Mouse (Mus musculus): ENCODE measurements around the gene Ssr1. TPM values are rescaled to one million over a fixed set of nuclear protein-coding genes. Genes with fewer than 3 reads are reported as not detected.

Ssr1 gene
- polyA plus RNA-seq, 1 experiment from 2014 or later, result 124 TPM

GRCm38 (mm10) chr13:37936351-37936750, 57.7 kb downstream of the Ssr1 start:
- ATAC-seq (replicated peaks; ENCODE audit: low FRiP score, low TSS enrichment, low read depth) (no peak), DNase-seq (ENCODE audit: low spot score) (no peak)
- H3K36me3 ChIP-seq (ENCODE audit: control insufficient read depth, insufficient read depth, low read length), result peaks cover 56% of the 10 kb centered on the region
- no peaks in the 10 kb centered on the region for H3K27me3 ChIP-seq (replicated peaks; ENCODE audit: control insufficient read depth, insufficient read depth, low read length)
- H3K4me2 ChIP-seq (ENCODE audit: low read length), result no peak overlapping the region
- H3K4me3 ChIP-seq (ENCODE audit: low read depth, low read length), result no peak overlapping the region
- 89% methylated on average over 3 of the region's 3 CpGs for WGBS
- H3K9ac ChIP-seq (ENCODE audit: low read length), result no peak overlapping the region
- no peaks in the 10 kb centered on the region for H3K4me1 ChIP-seq (replicated peaks; ENCODE audit: control insufficient read depth, insufficient read depth, low read length)
- no peak overlapping the region for H3K27ac ChIP-seq (ENCODE audit: low read depth)
- no peaks in the 10 kb centered on the region for H3K9me3 ChIP-seq (ENCODE audit: control insufficient read depth, low read length)

DNA sequence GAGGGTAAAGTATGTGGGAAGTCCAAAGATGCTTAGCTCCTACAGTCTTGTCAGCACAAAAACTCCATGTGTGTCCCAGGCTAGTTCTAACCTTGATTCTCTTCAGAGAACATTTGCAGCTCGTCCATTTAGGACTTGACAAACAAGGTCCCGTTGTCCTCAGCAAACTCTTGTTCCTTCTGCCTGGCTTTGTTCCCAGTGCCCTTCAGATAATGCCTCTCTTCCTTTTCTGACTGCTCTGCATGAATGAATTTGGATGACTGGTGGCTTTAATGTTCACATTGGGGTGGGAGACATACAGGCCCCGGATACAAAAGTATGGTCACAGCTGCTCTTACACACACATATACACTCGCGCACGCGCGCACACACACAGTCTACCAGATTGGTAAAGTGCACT, 59.1 kb downstream of the Ssr1 start:
- Histone ChIP-seq H3K36me3 (ENCODE audit: control insufficient read depth, insufficient read depth, low read length) (peaks cover 70% of the 10 kb centered on the region), H3K4me3 (ENCODE audit: low read depth, low read length) (no peak overlapping the region), H3K4me1 (replicated peaks; ENCODE audit: control insufficient read depth, insufficient read depth, low read length) (no peaks in the 10 kb centered on the region), H3K4me2 (ENCODE audit: low read length) (no peak overlapping the region), H3K27me3 (replicated peaks; ENCODE audit: control insufficient read depth, insufficient read depth, low read length) (no peaks in the 10 kb centered on the region), H3K9ac (ENCODE audit: low read length) (no peak overlapping the region), H3K9me3 (ENCODE audit: control insufficient read depth, low read length) (no peaks in the 10 kb centered on the region), H3K27ac (ENCODE audit: low read depth) (no peak overlapping the region)
- ATAC-seq (replicated peaks; ENCODE audit: low FRiP score, low TSS enrichment, low read depth), result no peak
- 83% methylated on average over 8 of the region's 8 CpGs for WGBS
- DNase-seq (ENCODE audit: low spot score), result no peak

DNA sequence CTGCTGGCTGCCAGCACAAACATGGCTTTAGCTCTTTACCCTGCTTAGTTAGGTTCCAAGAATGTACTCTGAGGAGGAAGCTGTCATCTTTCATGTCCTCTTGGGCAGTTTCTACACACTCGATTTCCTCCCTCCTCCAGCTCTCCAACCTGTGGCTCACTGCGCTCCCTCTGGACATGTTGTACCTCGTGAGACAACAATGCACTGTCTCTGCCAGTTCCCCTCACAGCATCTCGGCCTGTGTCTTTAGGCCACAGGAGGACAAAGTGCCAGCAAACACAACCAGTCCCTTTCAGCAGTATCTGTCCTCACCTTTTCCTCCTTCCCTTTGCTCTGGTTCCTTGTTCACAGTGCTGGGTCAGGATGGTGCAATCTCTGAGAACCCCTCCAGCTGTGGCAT, 59.9 kb downstream of the Ssr1 start:
- Histone ChIP-seq H3K4me2 (ENCODE audit: low read length) (no peak overlapping the region), H3K9me3 (ENCODE audit: control insufficient read depth, low read length) (no peaks in the 10 kb centered on the region), H3K4me3 (ENCODE audit: low read depth, low read length) (no peak overlapping the region), H3K27ac (ENCODE audit: low read depth) (no peak overlapping the region), H3K9ac (ENCODE audit: low read length) (no peak overlapping the region), H3K27me3 (replicated peaks; ENCODE audit: control insufficient read depth, insufficient read depth, low read length) (no peaks in the 10 kb centered on the region), H3K4me1 (replicated peaks; ENCODE audit: control insufficient read depth, insufficient read depth, low read length) (no peaks in the 10 kb centered on the region), H3K36me3 (ENCODE audit: control insufficient read depth, insufficient read depth, low read length) (peaks cover 77% of the 10 kb centered on the region)
- WGBS, result 73% methylated on average over 4 of the region's 4 CpGs
- ATAC-seq (replicated peaks; ENCODE audit: low FRiP score, low TSS enrichment, low read depth), result no peak
- DNase-seq (ENCODE audit: low spot score), result no peak

DNA sequence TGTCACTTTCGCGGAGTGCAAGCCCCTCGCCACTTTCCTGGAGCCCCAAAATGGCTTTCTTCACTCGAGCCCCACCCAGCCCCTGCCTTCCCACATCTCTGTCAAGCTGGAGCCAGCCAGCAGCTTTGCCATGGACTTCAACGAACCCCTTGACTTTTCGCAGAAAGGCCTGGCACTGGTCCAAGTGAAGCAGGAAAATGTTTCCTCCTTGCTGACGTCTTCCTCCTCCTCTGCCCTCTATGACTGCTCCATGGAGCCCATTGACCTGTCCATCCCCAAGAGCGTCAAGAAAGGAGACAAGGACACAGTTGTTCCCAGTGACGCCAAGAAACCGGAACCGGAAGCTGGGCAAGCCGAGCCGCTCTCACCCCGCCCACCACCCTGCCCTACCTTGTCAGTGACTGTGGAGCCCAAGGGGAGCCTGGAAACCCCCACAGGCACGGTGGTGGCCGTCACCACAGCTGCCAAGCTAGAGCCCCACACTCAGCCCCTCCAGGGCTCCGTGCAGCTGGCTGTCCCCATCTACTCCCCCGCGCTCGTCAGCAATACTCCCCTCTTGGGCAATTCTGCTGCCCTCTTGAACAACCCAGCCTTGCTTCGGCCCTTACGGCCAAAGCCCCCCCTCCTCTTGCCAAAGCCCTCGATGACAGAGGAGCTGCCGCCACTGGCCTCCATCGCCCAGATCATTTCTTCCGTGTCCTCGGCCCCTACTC, 62.7 kb downstream of the Ssr1 start:
- Histone ChIP-seq H3K4me1 (replicated peaks; ENCODE audit: control insufficient read depth, insufficient read depth, low read length) (no peaks in the 10 kb centered on the region), H3K9me3 (ENCODE audit: control insufficient read depth, low read length) (no peaks in the 10 kb centered on the region), H3K4me2 (ENCODE audit: low read length) (no peak overlapping the region), H3K27me3 (replicated peaks; ENCODE audit: control insufficient read depth, insufficient read depth, low read length) (no peaks in the 10 kb centered on the region), H3K9ac (ENCODE audit: low read length) (no peak overlapping the region), H3K27ac (ENCODE audit: low read depth) (no peak overlapping the region), H3K4me3 (ENCODE audit: low read depth, low read length) (no peak overlapping the region), H3K36me3 (ENCODE audit: control insufficient read depth, insufficient read depth, low read length) (peaks cover 88% of the 10 kb centered on the region)
- DNase-seq (ENCODE audit: low spot score) (no peak), ATAC-seq (replicated peaks; ENCODE audit: low FRiP score, low TSS enrichment, low read depth) (no peak)
- WGBS, result 77% methylated on average over 27 of the region's 27 CpGs

GRCm38 (mm10) chr13:37930621-37931020, 63.4 kb downstream of the Ssr1 start:
- ATAC-seq (replicated peaks; ENCODE audit: low FRiP score, low TSS enrichment, low read depth), result no peak
- no peak for DNase-seq (ENCODE audit: low spot score)
- H3K4me2 ChIP-seq (ENCODE audit: low read length), result no peak overlapping the region
- no peak overlapping the region for H3K27ac ChIP-seq (ENCODE audit: low read depth)
- H3K36me3 ChIP-seq (ENCODE audit: control insufficient read depth, insufficient read depth, low read length), result peaks cover 92% of the 10 kb centered on the region
- H3K9ac ChIP-seq (ENCODE audit: low read length), result no peak overlapping the region
- no peaks in the 10 kb centered on the region for H3K9me3 ChIP-seq (ENCODE audit: control insufficient read depth, low read length)
- no peaks in the 10 kb centered on the region for H3K27me3 ChIP-seq (replicated peaks; ENCODE audit: control insufficient read depth, insufficient read depth, low read length)
- WGBS, result 94% methylated on average over 23 of the region's 23 CpGs
- no peak overlapping the region for H3K4me3 ChIP-seq (ENCODE audit: low read depth, low read length)
- H3K4me1 ChIP-seq (replicated peaks; ENCODE audit: control insufficient read depth, insufficient read depth, low read length), result no peaks in the 10 kb centered on the region

DNA sequence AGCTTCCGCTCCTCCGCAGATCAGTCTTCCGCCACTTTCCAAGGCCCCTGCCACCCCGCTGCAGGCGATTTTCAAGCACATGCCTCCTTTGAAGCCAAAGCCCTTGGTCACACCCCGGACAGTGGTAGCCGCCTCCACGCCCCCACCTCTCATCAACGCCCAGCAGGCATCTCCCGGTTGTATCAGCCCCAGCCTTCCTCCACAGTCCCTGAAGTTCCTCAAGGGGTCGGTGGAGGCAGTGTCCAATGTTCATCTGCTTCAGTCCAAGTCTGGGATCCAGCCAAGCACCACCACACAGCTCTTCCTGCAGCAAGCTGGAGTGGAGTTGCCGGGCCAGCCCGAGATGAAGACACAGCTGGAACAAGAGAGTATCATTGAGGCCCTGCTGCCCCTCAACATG, 63.9 kb downstream of the Ssr1 start:
- Histone ChIP-seq H3K27ac (ENCODE audit: low read depth) (no peak overlapping the region), H3K4me3 (ENCODE audit: low read depth, low read length) (no peak overlapping the region), H3K9ac (ENCODE audit: low read length) (no peak overlapping the region), H3K4me2 (ENCODE audit: low read length) (no peak overlapping the region), H3K4me1 (replicated peaks; ENCODE audit: control insufficient read depth, insufficient read depth, low read length) (no peaks in the 10 kb centered on the region), H3K27me3 (replicated peaks; ENCODE audit: control insufficient read depth, insufficient read depth, low read length) (no peaks in the 10 kb centered on the region), H3K36me3 (ENCODE audit: control insufficient read depth, insufficient read depth, low read length) (peaks cover 89% of the 10 kb centered on the region), H3K9me3 (ENCODE audit: control insufficient read depth, low read length) (no peaks in the 10 kb centered on the region)
- DNase-seq (ENCODE audit: low spot score) (no peak), ATAC-seq (replicated peaks; ENCODE audit: low FRiP score, low TSS enrichment, low read depth) (no peak)
- WGBS, result 87% methylated on average over 13 of the region's 13 CpGs

- ATAC-seq (replicated peaks; ENCODE audit: low FRiP score, low TSS enrichment, low read depth) (no peak), DNase-seq (ENCODE audit: low spot score) (no peak)
- Histone ChIP-seq H3K27me3 (replicated peaks; ENCODE audit: control insufficient read depth, insufficient read depth, low read length) (no peaks in the 10 kb centered on the region), H3K36me3 (ENCODE audit: control insufficient read depth, insufficient read depth, low read length) (peaks cover 89% of the 10 kb centered on the region), H3K27ac (ENCODE audit: low read depth) (no peak overlapping the region), H3K4me2 (ENCODE audit: low read length) (no peak overlapping the region), H3K9ac (ENCODE audit: low read length) (no peak overlapping the region), H3K4me1 (replicated peaks; ENCODE audit: control insufficient read depth, insufficient read depth, low read length) (no peaks in the 10 kb centered on the region), H3K4me3 (ENCODE audit: low read depth, low read length) (no peak overlapping the region), H3K9me3 (ENCODE audit: control insufficient read depth, low read length) (no peaks in the 10 kb centered on the region)
- 89% methylated on average over 17 of the region's 17 CpGs for WGBS
These were observed 64.5 kb downstream of the Ssr1 start for GRCm38 (mm10) chr13:37929532-37929931.

DNA sequence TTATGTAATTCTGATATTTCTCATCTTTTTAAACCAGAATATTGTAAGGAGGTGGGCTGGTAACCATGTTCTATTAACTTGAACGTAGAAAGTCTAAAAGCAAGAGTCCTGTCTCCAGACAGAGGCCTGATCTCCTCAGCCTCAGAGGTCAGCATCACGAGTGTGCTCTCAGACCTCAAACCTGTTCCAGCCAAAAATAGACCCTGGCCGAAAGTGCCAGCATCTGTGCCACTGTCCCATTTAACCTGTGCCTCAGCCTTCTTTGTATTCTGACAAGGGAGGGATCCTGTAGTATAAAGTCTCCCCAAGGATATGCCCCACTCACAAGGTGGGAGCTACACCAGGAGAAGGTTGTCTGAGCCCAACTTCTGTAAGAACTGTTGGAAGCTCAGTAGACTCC, 67.6 kb downstream of the Ssr1 start:
- Histone ChIP-seq H3K4me2 (ENCODE audit: low read length) (no peak overlapping the region), H3K36me3 (ENCODE audit: control insufficient read depth, insufficient read depth, low read length) (peaks cover 84% of the 10 kb centered on the region), H3K4me1 (replicated peaks; ENCODE audit: control insufficient read depth, insufficient read depth, low read length) (no peaks in the 10 kb centered on the region), H3K27ac (ENCODE audit: low read depth) (no peak overlapping the region), H3K27me3 (replicated peaks; ENCODE audit: control insufficient read depth, insufficient read depth, low read length) (no peaks in the 10 kb centered on the region), H3K9ac (ENCODE audit: low read length) (no peak overlapping the region), H3K9me3 (ENCODE audit: control insufficient read depth, low read length) (no peaks in the 10 kb centered on the region), H3K4me3 (ENCODE audit: low read depth, low read length) (no peak overlapping the region)
- 91% methylated on average over 3 of the region's 3 CpGs for WGBS
- DNase-seq (ENCODE audit: low spot score) (no peak), ATAC-seq (replicated peaks; ENCODE audit: low FRiP score, low TSS enrichment, low read depth) (no peak)

DNA sequence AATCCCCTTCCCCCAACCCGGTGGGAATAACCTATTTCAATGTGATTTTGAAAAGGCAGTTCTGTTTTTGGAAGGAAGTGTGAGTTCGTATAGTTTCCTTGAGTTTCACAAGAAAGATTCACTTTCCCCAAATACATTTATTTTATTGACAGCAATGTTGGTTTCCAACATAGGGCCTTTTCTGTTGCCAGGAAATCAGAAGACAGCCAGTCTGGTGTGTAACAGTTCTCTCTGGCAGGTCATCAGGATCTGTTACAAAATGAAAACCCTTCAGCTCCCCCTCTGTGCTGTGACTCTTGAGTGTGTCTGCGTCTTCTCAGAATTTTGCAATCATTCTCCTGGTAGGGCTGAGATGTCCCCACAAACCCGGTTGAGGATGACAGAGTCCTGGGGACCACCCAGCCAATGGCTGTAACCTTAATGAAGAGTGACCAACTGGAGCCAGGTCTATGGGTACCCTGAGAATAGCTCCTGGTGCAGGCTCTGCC, 69.5 kb downstream of the Ssr1 start:
- H3K4me2 ChIP-seq (ENCODE audit: low read length), result no peak overlapping the region
- 64% methylated on average over 4 of the region's 4 CpGs for WGBS
- no peak overlapping the region for H3K4me3 ChIP-seq (ENCODE audit: low read depth, low read length)
- no peak for ATAC-seq (replicated peaks; ENCODE audit: low FRiP score, low TSS enrichment, low read depth)
- H3K27ac ChIP-seq (ENCODE audit: low read depth), result no peak overlapping the region
- peaks cover 82% of the 10 kb centered on the region for H3K36me3 ChIP-seq (ENCODE audit: control insufficient read depth, insufficient read depth, low read length)
- no peak for DNase-seq (ENCODE audit: low spot score)
- no peak overlapping the region for H3K9ac ChIP-seq (ENCODE audit: low read length)
- H3K9me3 ChIP-seq (ENCODE audit: control insufficient read depth, low read length), result no peaks in the 10 kb centered on the region
- no peaks in the 10 kb centered on the region for H3K4me1 ChIP-seq (replicated peaks; ENCODE audit: control insufficient read depth, insufficient read depth, low read length)
- H3K27me3 ChIP-seq (replicated peaks; ENCODE audit: control insufficient read depth, insufficient read depth, low read length), result no peaks in the 10 kb centered on the region

All from intestine, embryonic 14.5 days (tissue).